Mouse (Mus musculus): ENCODE measurements around the gene Arap2.

Arap2 gene

DNA sequence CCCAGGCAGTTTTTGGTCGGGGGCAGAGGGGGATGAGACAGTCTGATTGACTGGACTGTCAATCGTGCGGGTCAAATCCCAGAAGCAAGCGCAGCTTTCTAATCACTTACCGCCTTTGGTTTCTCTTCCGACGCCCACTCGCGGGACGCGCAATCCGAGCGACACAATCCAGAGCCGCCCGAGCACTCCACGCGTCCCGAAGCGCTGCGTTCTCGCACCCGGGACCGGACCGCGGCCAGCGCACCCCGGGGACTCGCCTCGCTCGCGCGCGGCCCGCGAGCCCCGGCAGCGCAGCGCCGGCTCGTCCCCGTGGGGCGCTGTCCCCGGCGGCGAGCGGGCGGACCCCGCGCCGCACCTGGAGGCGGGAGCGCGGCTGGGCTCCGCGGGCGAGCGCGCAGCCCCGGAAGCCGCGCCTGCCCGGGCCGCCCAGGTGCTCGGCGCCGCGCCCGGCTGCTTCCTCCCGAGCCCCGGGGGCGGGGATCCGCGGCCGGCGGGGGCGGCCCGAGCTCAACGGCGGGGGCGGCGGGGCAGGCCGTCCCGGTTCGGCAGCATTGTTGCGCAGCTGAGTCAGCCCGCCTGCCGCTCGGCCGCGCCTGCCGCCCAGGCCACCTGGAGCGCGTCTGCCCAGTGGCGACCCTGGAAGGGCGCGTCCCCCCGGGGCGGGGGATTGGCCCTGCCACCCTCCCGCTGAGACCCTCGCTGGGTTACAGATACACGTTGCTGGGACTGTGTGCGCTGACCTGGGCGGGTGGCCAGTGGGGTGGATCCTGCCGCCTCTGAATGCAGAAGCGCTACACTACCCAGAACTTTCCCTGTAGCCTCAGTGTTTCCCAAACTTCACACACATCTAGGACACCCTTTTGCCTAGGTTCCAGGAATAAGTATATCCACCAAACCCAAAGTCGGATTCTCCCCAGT is at the start of gene Arap2:
Gene Arap2 (minus strand): TSS at position 376 of the 918 bp plus-strand sequence.
- DNase-seq (ENCODE audit: low spot score): peak; percentile 47

DNA sequence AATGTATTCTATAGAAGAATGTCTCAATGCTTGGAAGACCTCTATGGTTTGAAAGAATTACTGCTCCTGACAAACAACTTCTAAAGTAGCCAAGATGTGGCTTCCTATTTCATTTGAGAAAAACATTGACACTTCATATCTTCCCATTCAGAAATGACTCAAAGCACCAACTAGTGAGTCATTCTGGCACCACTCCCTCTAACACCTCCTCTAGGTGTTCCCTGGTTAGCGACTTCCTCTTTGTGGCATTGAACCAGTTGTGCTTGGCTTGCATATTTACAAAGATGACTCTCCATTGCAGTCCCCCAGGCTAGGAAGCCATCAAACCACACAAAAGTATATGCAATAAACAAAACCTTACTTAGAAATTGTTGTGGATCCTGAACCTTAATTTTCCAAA is 49.8 kb upstream of the Arap2 start:
- no peak for DNase-seq (ENCODE audit: low spot score)

DNA sequence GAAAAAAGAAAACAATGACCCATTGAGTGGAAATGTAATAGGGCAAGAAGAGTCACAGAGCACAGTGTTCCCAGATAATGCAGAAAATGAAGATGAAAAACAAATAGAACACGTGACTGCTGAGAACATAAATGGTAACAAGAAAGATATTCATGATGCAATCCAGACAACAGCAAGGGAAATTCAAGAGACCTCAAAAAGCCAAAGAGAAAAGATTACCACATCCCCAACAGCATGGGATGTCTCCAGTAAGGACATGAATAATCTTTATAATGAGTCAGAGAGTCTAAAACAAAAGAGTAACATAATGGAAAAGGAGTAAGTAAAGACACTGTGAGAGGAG is 48.1 kb upstream of the Arap2 start:
- DNase-seq (ENCODE audit: low spot score): no peak

DNA sequence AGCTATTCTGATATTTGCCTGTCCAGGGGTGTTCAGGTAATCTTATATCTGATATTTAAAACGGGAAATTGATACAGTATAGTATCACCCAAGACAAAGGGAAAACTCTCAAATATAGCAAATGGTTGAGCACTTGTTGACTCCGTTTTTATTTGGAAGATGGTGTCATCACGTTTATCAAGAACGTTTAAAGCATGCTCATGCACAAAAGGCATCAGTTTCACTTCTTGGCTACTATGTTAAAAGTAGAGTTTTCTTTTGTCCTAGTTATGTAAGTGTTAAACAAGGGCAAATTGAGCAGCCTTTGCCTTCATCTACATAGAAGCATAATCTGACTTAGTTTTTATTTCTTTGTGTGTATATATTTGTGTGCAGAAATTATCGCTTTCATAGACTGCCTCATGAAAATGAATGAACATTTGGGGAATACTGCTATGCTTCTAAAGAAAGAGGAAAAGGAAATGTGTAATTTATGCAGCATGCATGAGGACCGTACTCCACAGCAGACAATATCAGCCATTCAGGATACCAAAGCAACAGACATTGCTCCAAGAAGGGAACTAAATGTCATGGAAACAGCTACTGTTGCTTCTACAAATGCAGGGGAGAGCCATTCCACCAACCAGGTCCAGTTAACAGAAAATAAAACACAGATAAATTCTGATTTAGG is 47.6 kb upstream of the Arap2 start, which contains the start of gene Dthd1:
Gene Dthd1 (plus strand): TSS at position 422 of the 670 bp plus-strand sequence.
- DNase-seq (ENCODE audit: low spot score): no peak

DNA sequence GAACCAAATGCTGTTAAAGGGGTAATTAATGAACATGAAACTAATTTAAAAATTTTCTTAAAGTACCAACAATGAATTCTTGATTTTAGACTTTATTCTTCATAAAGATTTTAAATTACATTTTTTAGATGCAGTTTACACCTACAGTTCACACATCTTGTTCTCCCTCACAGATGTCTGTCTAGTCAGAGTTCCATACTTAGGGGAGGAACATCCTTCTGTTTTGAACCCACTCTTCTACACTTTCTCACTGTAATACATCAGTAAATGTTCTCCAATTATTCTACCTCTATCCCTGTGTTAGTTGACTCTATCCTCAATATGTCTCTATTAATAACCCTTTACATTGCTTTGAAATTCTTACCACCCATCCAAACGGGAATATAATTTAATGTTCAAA is 26.8 kb upstream of the Arap2 start:
- no peak for DNase-seq (ENCODE audit: low spot score)

DNA sequence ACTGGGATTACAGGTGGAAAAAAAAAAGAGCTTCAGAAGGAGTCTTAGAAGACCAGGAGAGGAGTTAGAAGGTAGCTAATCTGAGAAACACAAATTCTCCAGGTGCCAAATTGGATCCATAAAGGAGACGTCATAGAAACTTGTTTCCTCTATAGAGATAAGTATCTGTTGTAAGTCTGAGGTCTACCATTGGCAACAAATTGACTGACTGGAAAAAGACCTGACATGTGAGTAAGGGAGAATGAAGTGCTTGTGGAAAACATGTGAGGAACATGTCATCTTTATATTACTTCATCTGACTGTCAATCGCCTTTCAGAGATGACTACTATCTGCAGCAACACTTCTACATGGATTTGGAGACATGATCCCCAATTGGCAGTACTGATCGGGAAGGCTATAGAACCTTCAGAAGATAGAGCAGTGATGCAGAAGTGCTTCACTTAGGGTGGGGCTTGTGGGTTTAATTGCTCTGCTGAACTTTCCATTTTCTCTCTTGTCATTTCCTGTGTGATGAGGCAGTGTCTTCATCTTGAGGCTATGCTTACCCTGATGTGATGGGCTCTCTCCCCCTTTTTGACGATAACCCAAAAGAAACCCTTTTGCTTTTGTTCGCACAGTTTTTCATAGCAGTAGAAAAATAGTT is 25.1 kb upstream of the Arap2 start:
- DNase-seq (ENCODE audit: low spot score): no peak

DNA sequence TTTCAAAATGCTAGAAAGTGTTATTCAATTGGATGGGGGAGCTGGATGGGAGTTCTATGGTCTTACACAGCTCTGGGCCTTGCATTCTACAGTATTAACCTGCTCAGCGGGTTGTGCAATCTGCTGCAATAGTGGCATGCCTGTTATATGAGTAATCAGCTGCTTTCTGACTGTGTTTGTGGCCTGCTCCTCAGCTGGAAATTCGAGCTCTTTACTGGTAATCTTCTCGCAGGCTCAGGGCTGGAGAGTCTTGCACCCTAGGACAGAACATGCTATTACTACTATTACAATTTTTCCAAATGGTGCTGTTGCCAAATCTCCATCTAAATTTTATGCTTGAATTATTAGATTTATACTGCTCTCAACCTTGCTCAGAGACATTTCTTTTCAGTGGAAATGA is 20.9 kb upstream of the Arap2 start:
- DNase-seq (ENCODE audit: low spot score): no peak

DNA sequence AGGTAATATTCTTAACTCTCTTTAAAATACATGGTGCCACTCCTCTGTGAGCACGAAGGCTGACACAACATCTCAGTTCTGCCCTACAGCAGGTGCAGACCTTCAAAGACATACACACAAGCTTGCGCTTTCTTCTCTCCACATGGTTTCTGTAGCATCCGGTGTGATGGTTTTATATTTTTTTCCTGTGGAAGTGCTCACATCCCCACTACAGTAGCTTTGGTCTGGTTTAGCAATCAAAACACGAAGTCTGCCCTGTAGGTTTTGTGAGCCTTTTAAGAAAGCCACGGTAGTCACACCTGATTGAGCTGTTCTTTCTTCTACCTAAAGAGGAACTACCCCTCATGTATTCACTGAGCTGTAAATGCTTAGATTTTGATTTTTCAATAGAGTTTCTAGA is 12.7 kb upstream of the Arap2 start:
- DNase-seq (ENCODE audit: low spot score): no peak

DNA sequence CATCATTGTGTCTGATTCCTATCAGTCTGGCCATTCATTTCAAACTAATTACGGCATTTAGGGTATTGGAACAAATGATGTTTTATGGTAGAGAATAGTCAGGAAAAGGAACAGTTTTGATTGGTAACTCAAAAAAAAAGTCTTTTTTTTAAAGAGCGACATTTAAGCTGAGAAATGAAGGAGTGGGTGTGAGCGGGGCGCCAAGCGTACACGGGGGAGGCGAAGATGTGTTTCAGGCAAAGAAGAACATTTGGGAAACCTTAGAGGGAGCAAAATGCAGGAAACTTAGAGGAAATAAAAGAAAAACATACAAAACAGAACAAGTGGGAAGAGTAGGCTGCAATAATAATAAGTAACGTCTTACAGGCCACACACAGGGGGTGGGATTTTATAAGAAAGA is 11.8 kb upstream of the Arap2 start:
- DNase-seq (ENCODE audit: low spot score): no peak

DNA sequence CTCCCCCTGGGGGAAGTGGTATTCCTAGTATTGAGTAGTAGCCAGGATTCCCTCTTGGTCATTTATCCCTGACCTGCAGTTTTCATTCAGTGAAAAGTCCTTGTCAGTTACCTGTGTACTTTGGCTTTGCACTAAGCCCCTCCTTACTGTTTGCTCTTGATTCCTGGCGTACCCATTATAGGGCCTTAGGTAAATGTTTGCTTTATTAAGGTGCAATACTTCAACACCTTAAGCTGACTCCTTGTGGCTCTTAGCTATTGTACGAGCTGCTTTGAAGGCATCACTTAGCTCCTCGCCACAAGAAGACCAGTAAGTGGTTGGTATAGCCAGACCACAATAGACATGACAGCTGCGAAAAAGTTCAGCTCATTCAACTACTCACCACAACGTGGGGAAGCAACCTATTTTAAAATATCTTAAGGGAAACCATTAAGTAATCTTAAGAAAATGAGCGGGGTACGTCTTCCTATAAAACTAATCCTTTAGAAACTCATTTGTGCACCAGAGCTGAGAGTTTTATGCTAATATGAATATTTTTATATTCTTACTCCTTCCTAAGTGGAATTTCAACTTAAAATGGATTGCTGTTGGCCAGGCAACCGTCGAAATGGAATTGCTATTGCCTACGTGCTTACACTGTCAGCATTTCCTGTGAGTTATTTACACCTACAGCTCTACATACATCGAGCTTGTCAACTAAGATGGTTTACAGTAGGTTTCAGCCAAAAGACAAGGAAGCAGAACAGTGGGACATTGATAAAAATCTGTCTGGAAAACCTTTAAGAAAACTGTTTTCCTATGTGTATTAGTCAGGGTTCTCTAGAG is 6.0 kb upstream of the Arap2 start:
- no peak for DNase-seq (ENCODE audit: low spot score)

DNA sequence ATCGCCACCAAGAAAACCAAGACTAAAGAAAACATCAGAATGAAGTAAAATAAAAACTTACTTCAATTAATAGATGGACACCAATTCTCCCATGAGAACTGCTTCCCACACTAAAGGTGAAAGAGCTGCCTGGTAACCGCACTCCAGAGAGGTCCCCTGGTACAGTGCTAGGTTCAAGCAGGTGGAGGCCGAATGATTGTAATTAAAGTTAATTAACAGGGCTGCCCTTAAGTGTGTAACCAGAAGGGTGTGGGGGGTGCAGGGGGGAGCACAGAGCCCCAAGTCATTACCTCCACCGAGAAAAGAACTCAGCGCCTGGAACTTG is 538 bp downstream of the Arap2 start:
- DNase-seq (ENCODE audit: low spot score): no peak

DNA sequence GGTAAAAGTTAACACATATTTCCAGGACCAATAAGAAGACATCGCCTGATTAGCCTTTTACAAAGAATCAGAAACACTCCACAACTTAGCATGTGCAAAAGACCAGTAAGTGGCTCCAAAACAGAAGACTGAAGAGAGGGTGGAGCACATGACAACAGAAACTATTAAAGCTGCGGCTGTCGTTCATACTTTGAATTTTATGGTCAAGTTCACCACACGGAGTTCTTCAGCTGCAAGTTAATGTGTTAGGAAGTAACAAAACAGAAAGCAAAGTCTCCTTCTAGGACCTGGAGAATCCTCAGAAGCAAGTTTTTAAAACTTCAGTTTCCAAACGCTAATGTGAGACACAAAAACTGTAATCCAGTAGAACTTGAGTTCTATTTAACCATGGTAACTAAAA is 1.8 kb downstream of the Arap2 start:
- no peak for DNase-seq (ENCODE audit: low spot score)

DNA sequence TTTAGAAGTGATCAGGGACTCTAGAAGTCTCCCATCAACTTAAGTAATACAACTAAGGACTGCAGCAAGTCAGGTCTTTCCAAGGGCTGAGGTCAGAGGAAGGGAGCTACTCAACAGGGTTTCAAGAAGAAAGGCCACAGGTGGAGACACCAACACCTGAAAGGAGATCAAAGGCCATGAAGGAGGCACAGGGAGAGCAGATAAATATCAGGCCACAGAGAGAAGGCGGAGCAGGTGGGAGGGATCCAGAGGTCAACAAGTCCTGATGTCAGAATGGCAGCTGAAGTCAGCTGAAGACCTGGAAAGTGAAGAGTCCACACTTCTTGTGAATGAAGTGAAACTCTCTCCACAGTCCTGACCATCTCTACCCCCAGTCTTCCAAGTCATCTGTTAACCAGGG is 2.9 kb downstream of the Arap2 start:
- no peak for DNase-seq (ENCODE audit: low spot score)

DNA sequence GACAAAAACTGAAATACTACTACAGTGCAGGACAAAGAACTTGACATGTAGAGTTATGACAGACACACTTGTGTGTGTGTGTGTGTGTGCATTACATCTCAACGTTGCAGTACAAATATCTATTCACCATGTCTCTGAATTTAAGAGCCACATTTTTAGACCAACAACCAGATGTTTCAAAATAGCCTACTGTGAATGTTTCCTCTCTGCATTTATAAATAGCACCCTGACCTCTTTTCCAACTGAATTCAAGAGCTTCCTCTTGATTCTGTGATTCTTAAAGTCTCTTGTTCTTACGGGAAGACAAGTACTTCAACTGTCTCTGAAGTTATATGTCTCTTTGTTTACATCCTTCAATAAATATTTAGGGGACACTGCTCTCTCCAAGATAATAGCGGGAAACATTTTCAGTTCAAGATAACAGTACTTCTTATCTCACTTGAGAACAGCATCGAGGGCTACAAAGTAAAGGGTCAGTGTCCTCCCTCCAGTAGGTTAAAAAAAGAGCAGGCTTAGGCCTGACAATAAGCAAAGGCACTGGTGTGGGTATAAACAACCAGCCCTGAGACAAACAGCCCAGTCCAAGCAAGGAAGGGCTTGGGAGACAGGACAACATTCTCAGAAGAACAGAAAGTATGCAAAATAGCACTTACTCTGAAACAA is 3.5 kb downstream of the Arap2 start:
- no peak for DNase-seq (ENCODE audit: low spot score)

DNA sequence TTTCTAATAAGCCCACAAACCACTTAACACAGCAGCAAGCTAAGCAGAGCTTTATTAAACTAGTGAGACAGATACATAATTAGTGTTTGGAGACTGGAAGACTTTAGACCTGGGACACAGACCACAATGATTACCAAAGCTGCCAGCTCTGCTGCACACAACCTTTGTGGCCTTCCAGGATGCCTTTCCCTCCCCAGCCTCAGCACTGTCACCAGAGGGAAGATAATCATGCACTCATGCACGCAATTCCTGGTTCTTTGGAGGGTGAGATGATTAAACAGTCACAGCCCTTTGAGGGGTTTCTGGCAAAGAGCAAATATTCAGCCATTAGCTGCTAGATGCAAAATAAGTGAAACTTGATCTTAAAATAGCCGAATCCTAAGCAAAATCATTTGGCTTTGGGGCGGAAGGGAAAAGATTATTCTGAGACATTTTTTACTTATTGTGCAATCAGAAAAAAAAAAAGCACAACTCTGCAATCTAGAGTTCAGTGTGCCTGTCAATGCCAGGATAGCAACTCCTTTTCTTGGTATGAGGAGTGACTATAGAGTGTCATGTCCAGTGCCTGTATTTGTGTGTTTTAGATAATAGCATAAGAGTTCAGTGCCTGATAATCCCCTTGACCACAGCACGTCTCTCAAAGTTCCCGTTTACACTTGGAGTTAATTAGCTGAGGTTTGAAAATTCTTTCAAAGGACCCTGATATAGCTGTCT is 5.0 kb downstream of the Arap2 start:
- DNase-seq (ENCODE audit: low spot score): no peak

DNA sequence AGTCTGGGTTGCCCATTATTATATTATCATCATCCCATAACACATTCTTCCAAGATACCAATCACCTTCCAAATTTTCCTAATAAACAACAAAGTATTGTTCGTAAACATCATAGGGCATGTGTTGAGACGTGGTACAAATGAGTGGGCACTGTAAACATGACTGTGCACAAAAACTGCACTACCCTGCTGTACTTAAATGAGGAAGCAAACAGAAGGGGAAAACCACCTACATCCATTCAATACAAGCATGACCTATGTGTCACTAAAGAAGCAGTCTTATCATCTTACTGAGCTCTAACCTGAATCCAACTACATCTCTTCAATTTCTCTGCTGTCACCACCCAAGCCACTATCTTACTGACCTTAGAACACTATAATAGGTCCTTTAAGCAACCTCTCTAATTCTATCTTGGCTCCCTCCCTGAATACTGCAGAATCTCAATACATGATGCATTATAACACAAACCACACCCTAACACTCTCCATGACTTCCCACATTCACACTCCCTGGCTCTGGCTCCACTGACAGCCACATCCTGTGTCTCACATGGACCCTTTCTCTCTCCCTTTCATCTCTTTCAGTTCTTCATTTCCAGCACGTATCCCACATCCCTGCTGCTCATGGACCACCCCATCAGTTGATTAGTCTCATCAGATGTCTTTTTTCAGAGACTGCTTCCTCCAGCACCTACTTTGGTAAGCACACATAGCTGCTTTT is 10.0 kb downstream of the Arap2 start:
- DNase-seq (ENCODE audit: low spot score): no peak

DNA sequence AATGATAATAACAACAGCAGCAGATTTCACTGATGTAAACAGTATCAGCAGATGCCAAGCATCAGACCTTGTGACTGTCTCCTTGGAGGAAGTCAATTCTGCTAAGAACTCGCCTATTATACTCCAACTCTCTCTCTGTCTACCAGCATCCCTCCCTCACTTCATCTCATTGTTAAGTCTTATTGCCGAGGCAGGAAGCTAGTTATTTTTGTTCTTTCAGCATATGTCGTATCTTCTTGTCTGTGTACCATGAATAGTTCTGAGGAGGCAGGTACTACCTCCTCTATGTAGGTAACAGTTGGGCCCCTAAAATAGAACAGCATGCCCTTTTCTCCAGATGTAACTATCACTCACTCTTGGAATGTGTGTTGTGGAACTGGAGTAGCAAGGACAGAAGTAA is 13.0 kb downstream of the Arap2 start:
- DNase-seq (ENCODE audit: low spot score): no peak

DNA sequence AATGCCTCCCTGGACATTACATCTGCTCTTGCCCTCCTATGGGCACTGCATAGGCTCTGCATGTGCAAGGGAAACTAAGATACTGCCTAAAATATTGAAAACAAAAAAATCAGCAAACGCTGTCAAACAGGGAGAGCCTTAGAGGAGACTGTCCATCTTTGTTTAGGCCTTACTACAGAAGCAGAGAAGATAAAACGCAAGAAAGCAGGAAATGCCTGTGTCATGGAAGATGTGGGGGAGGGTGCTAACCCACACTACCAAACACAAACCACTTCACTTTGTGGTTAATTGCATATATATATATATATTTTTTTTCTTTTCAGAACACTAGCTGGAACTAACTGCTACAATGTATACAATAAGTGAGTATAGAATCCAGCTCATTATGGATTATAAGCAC is 14.3 kb downstream of the Arap2 start:
- no peak for DNase-seq (ENCODE audit: low spot score)

DNA sequence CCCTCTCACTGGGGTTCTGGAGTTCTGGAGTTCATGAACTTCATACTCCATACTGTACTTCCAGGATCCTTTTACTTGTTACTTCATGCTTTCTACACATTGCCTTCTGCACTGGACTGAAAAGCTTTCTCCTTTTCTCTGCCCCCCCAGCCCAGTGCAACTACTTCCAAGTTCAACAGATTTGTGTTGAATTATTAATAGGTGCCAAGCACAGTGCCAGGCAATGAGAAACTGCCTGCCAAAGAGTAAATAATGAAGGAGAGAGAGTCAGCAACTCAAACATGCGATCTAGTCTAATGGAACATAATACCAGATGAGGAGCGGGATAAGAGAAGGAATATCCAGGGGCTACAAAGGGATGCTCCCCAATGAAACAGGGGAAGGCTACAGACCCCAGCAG is 17.8 kb downstream of the Arap2 start:
- DNase-seq (ENCODE audit: low spot score): no peak

DNA sequence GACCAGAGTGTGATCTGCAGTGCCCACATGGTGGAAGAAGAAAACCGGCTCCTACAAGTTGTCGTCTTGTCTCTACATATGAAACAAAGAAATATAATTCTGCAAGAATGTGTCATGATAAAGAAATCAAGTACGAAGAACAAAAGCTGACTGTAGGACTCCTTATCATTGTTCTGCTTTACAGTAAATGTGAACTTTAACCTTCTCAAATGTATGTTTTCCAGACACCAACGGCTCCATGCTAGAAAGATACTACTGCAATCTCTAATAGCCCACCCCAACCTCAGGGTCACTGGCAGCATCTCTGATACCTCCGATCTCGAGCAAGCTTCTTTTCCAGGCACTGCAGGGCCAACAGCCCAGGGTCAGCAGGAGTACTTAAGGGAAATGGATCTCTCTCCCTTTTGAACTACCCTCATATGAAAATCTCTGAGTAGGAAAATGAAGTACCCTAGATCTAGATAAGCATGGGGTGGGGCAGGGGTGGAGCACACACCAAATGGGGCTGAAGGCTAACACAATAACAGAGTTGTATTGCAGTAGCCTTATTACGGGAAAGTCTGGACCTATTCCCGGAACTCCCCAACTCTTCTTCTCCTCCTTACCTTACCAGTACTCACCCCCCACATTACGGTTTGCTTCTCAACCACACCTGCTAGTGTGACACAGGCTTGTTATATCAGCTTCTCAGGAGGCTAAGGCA is 22.6 kb downstream of the Arap2 start:
- no peak for DNase-seq (ENCODE audit: low spot score)
